Mouse (Mus musculus) kidney, postnatal 0 days (tissue): ENCODE results near the gene 2210010C04Rik. TPM values are rescaled to one million over a fixed set of nuclear protein-coding genes. Genes with fewer than 3 reads are reported as not detected.

ENCODE experiments used
- ATAC-seq: fragments of 200-750 bp; cut with Nextera tagmentation; replicated peaks from 2 replicates; pipeline ENCODE4 v1.8.0; 2017; ENCODE audit warnings: low read depth, moderate number of reproducible peaks, moderate TSS enrichment, moderate library complexity; ENCODE audit not compliant: low FRiP score
- DNase-seq: peaks from one replicate; pipeline ENCODE4 v3.0.0-alpha.2; 2016; ENCODE audit warnings: low spot score
- H3K27ac ChIP-seq: fragments of 300-500 bp; sonication (generic); 2 replicates; pipeline ENCODE4 v1.5.1; 2014; ENCODE audit warnings: mild to moderate bottlenecking
- H3K27me3 ChIP-seq: fragments of 300-500 bp; sonication (generic); 2 replicates; pipeline ENCODE4 v1.6.1; 2014; ENCODE audit warnings: low read length, mixed read lengths; ENCODE audit not compliant: insufficient read depth
- H3K36me3 ChIP-seq: fragments of 300-500 bp; sonication (generic); 2 replicates; pipeline ENCODE4 v1.6.1; 2014; ENCODE audit warnings: low read length, mixed read lengths; ENCODE audit not compliant: insufficient read depth
- H3K4me1 ChIP-seq: fragments of 300-500 bp; sonication (generic); replicated peaks from 2 replicates; pipeline ENCODE4 v1.6.1; 2014; ENCODE audit warnings: antibody characterized with exemption, low read length, mixed read lengths; ENCODE audit not compliant: insufficient read depth
- H3K4me2 ChIP-seq: fragments of 300-500 bp; sonication (generic); 2 replicates; pipeline ENCODE4 v1.6.1; 2014; ENCODE audit warnings: mild to moderate bottlenecking, low read length, moderate library complexity, mixed read lengths
- H3K4me3 ChIP-seq: fragments of 300-500 bp; sonication (generic); replicated peaks from 2 replicates; pipeline ENCODE4 v1.5.1; 2014; ENCODE audit warnings: low read depth, low read length
- H3K9ac ChIP-seq: fragments of 300-500 bp; sonication (generic); 2 replicates; pipeline ENCODE4 v1.6.1; 2014; ENCODE audit warnings: low read depth, low read length
- H3K9me3 ChIP-seq: fragments of 300-500 bp; sonication (generic); replicated peaks from 2 replicates; pipeline ENCODE4 v1.6.1; 2016; ENCODE audit warnings: low read length, inconsistent platforms, mixed read lengths
- CTCF ChIP-seq: IDR thresholded peaks from 2 replicates; pipeline ENCODE4 v1.5.1; 2016; ENCODE audit warnings: antibody characterized with exemption, low read depth, mild to moderate bottlenecking, moderate library complexity
- WGBS: fragments of 180-500 bp; shearing (Covaris S2); extraction: QIAGEN DNeasy Blood & Tissue Kit; methylation state at CpG from one replicate; pipeline ENCODE4 v1.1.7; 2014; 5-methylcytosine and 5-hydroxymethylcytosine counted together
- polyA plus RNA-seq: library from polyadenylated mRNA; unstranded; fragments of >200 nt; fragmentation: Nextera tagmentation; extraction: Ambion mirVana; gene quantifications from 2 replicates; pipeline ENCODE4 v1.2.1, GENCODE M21; 2015

The 2210010C04Rik gene
- polyA plus RNA-seq, 1 experiment from 2014 or later, result not detected

GRCm38 (mm10) chr6:41047202-41047601 is 11.9 kb upstream of the 2210010C04Rik start:
- no peaks in the 10 kb centered on the region for H3K36me3 ChIP-seq
- WGBS, result 89% methylated on average over 1 of the region's 1 CpGs
- DNase-seq, result no peak
- H3K4me3 ChIP-seq, result no peak overlapping the region
- H3K27me3 ChIP-seq, result no peaks in the 10 kb centered on the region
- no peaks in the 10 kb centered on the region for H3K4me1 ChIP-seq
- no peak overlapping the region for H3K27ac ChIP-seq
- no peak overlapping the region for H3K4me2 ChIP-seq
- no peak overlapping the region for H3K9ac ChIP-seq
- no peak for ATAC-seq
- no peak for TF ChIP-seq CTCF
- H3K9me3 ChIP-seq, result no peaks in the 10 kb centered on the region

- no peak overlapping the region for H3K9ac ChIP-seq
- no peaks in the 10 kb centered on the region for H3K36me3 ChIP-seq
- no peak overlapping the region for H3K4me3 ChIP-seq
- DNase-seq (no peak), ATAC-seq (no peak)
- no peak overlapping the region for H3K4me2 ChIP-seq
- H3K4me1 ChIP-seq, result no peaks in the 10 kb centered on the region
- no peaks in the 10 kb centered on the region for H3K9me3 ChIP-seq
- no peak overlapping the region for H3K27ac ChIP-seq
- H3K27me3 ChIP-seq, result no peaks in the 10 kb centered on the region
- WGBS, result 55% methylated on average over 2 of the region's 2 CpGs
- TF ChIP-seq CTCF, result peak; percentile 52
These were observed 11.2 kb upstream of the 2210010C04Rik start for GRCm38 (mm10) chr6:41046553-41046952.

- no peak overlapping the region for H3K9ac ChIP-seq
- no peaks in the 10 kb centered on the region for H3K36me3 ChIP-seq
- TF ChIP-seq CTCF, result no peak
- H3K27me3 ChIP-seq, result no peaks in the 10 kb centered on the region
- no peak for DNase-seq
- no peaks in the 10 kb centered on the region for H3K4me1 ChIP-seq
- ATAC-seq, result no peak
- no peak overlapping the region for H3K4me3 ChIP-seq
- no peak overlapping the region for H3K4me2 ChIP-seq
- WGBS, result 85% methylated on average over 1 of the region's 1 CpGs
- no peak overlapping the region for H3K27ac ChIP-seq
- no peaks in the 10 kb centered on the region for H3K9me3 ChIP-seq
These were observed 9.4 kb upstream of the 2210010C04Rik start for GRCm38 (mm10) chr6:41044753-41045152.

GRCm38 (mm10) chr6:41044314-41044713 is 9.0 kb upstream of the 2210010C04Rik start:
- no peak overlapping the region for H3K4me3 ChIP-seq
- H3K9me3 ChIP-seq, result no peaks in the 10 kb centered on the region
- TF ChIP-seq CTCF, result no peak
- ATAC-seq, result no peak
- H3K9ac ChIP-seq, result no peak overlapping the region
- no peak overlapping the region for H3K4me2 ChIP-seq
- H3K4me1 ChIP-seq, result no peaks in the 10 kb centered on the region
- H3K36me3 ChIP-seq, result no peaks in the 10 kb centered on the region
- 81% methylated on average over 1 of the region's 1 CpGs for WGBS
- no peak for DNase-seq
- no peaks in the 10 kb centered on the region for H3K27me3 ChIP-seq
- H3K27ac ChIP-seq, result no peak overlapping the region

- 81% methylated on average over 6 of the region's 6 CpGs for WGBS
- no peaks in the 10 kb centered on the region for H3K9me3 ChIP-seq
- no peak for DNase-seq
- no peak for ATAC-seq
- TF ChIP-seq CTCF, result no peak
- H3K36me3 ChIP-seq, result no peaks in the 10 kb centered on the region
- H3K9ac ChIP-seq, result no peak overlapping the region
- H3K27me3 ChIP-seq, result no peaks in the 10 kb centered on the region
- no peaks in the 10 kb centered on the region for H3K4me1 ChIP-seq
- H3K27ac ChIP-seq, result no peak overlapping the region
- H3K4me3 ChIP-seq, result no peak overlapping the region
- no peak overlapping the region for H3K4me2 ChIP-seq
These were observed 2.5 kb downstream of the 2210010C04Rik start for GRCm38 (mm10) chr6:41032802-41033201.

GRCm38 (mm10) chr6:41032231-41032630 is 3.1 kb downstream of the 2210010C04Rik start:
- no peak for ATAC-seq
- Histone ChIP-seq H3K9ac (no peak overlapping the region), H3K4me1 (0 out of 2 replicates have a peak, but pooled peaks cover 1% of the 10 kb centered on the region), H3K4me3 (no peak overlapping the region), H3K4me2 (no peak overlapping the region), H3K9me3 (no peaks in the 10 kb centered on the region), H3K27me3 (no peaks in the 10 kb centered on the region), H3K36me3 (no peaks in the 10 kb centered on the region), H3K27ac (no peak overlapping the region)
- WGBS, result 78% methylated on average over 3 of the region's 3 CpGs
- TF ChIP-seq CTCF, result no peak
- no peak for DNase-seq

- ATAC-seq (no peak), DNase-seq (no peak)
- TF ChIP-seq CTCF, result no peak
- H3K36me3 ChIP-seq, result no peaks in the 10 kb centered on the region
- no peaks in the 10 kb centered on the region for H3K27me3 ChIP-seq
- no peak overlapping the region for H3K9ac ChIP-seq
- H3K27ac ChIP-seq, result no peak overlapping the region
- WGBS, result 86% methylated on average over 3 of the region's 3 CpGs
- H3K9me3 ChIP-seq, result no peaks in the 10 kb centered on the region
- H3K4me1 ChIP-seq, result 0 out of 2 replicates have a peak, but pooled peaks cover 10% of the 10 kb centered on the region
- no peak overlapping the region for H3K4me2 ChIP-seq
- no peak overlapping the region for H3K4me3 ChIP-seq
These were observed 4.5 kb downstream of the 2210010C04Rik start for GRCm38 (mm10) chr6:41030821-41031220.
